Mouse (Mus musculus) retina, postnatal 7 days (tissue): ENCODE data around the gene Wnt9b.

ENCODE experiments used
- DNase-seq: peaks from one replicate; pipeline ENCODE4 v3.0.0-alpha.2; 2012; ENCODE audit warnings: low read depth, low spot score

Gene Wnt9b

DNA sequence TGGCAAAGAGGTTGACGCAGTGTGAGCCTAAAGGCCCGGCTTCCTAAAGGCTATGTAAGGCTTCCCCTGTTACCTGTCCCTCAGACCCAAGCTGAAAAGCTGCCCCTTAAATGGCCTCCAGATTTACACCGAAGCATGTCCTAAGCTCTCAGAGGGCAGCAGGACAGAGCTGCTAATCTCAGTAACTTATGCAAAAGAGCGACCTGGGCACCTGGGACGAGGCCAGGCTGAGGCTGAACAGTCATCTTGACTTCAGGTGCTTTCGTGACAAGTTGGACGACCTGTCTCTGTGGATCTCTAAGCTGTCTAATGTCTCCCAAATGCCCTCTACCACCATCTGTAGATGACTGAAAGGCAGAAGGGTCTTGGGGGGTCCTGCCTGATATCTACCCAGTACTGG is 17.3 kb downstream of the Wnt9b start:
- no peak for DNase-seq

GRCm38 (mm10) chr11:103731594-103731993 is 18.0 kb downstream of the Wnt9b start:
- DNase-seq, result no peak

GRCm38 (mm10) chr11:103729282-103729985 is 20.2 kb downstream of the Wnt9b start:
- DNase-seq, result no peak

DNA sequence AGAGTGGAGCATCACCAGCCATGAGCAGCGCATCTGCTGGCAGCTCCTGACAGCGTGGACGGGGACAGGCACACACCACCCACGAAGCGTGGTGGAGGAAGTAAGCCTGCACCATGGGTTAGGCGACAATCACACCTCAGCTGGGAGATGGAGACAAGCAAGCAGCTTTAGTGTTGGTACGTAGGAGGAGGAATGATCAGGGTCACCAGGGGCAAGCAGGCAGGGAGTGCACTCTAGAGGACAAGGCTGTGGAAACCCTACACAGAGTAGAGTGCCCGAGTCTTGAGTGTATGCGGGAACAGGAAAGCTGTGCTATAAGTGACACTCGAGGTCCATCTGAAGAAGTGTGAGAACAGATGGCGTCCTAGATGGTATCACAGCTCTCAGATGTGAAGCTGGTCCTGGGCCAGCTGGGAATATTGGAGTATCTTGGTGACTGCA is 25.3 kb downstream of the Wnt9b start:
- DNase-seq, result no peak

- DNase-seq, result peak; percentile 21
Observed at GRCm38 (mm10) chr11:103722040-103722481, 27.6 kb downstream of the Wnt9b start.

DNA sequence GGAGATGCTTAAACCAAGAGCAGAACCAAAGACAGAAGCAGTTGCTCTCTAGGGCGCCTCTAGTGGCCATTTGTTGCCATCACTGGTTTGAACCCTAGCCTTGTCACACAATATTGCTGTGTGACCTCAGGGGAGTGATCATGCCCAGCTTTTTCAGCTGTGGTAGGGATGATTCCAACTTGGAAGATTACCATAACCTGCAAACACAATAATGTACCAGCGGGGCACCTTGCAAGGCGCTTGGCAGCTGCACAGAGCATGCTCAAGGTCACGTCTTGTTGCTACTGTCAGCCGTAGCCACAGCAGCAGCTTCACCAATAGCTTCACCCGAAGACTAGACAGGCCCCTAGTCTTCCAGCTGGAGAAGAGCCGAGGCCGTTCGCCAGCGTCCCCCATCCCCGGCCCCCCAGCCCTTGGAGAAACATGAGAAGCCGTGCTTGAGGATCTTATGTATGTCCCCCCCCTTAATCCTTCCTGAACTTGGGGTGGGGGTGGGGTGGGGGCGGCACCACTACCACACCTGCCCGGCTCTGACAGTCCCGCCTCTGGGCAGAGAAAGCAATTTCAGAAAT is 28.1 kb downstream of the Wnt9b start:
- DNase-seq, result peak; percentile 49

DNA sequence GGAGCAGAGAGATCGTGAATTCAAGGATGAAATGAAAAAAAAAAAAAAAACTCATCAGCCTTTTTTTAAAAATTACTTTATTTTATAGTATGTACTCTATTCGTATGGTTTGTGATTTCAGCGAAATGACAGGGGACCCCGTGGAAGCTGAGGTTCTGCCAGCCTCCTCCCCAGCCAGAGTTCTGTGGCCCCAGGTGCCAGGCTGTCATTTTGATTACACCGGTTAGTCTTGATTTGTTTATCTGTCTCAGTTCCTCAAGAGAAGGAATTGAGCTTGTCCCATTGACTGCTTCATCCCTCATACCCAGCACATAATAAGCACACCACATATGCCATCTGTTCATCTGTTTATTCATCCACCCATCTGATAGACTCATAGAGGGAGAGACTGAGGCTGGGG is 30.2 kb downstream of the Wnt9b start:
- DNase-seq, result no peak

- DNase-seq, result no peak
Observed at GRCm38 (mm10) chr11:103716971-103717370, 32.6 kb downstream of the Wnt9b start.

DNA sequence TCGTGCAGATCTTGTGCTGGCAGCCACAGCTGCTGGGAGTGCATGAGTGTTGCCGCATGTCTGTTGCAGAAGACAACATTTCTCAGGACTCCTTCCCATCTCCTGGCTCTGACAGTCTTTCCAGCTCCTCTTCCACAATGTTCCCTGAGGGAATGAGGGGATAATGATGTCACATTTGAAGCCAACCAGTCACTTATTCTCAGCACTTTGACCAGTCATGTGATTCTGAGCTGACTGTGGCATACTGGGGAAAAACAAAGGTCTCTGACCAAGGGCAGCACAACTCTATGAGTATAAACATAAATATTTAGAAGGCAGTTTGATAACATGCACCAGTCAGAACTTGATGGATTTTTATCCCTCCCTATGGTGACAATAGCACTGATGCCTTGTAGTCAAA is 35.5 kb downstream of the Wnt9b start:
- DNase-seq, result no peak

DNA sequence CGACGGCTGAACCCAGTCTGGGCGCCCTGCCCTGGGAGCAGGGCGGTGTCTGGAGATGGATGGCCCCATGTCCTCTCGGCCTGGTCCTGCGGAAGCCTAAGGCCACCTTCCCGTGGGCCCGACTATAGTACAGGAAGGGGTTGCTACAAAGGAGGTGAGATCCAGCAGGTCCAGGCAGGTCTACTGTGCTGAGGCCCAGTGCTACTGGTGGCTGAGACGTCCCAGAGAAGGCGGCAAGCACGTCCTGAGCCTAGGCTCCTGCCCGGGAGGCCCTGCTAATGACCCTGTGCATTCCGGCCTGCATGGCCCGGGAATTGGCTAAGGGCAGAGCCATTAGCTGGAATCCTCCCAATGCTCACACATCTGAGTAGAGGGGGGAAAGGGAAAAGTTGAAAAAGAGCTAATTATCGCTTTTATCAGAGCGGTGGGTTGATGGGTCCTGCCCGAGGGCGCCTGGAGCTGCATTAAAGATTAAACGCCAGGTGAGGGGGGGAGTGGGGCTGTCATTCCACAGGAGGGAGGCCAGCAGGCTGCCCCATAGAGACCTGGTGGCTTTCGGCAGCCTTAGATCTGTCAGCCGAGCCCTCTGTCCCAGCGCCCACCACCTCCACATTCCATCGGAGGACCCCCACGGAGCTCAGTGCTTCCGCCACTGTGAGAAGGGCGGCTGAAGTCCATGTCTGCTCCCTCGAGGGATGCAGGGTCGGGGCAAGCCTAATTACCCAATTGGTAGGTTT is 37.6 kb downstream of the Wnt9b start:
- DNase-seq, result no peak

DNA sequence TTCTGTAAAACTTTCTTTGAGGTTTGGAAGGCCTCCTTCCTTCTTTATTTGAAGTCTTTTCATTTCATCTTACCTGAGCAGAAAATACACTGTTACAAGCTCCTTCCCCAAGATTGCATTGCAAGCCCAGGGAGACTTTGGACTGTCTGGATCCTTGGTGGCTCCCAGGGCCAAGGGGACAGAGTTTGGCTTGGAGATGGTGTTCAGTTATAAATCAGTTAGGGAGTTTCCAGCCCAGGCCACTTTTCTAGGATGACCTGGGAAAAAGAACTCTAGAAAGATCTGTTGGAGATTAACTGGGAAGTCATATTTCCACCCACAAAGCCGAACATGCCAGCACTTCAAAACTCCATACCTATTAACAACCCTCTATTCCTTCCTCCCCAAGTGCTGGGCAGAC is 39.6 kb downstream of the Wnt9b start:
- no peak for DNase-seq

GRCm38 (mm10) chr11:103707005-103707404 is 42.6 kb downstream of the Wnt9b start:
- DNase-seq, result no peak

GRCm38 (mm10) chr11:103698226-103698625 is 51.4 kb downstream of the Wnt9b start:
- no peak for DNase-seq

GRCm38 (mm10) chr11:103697565-103698176 is 52.0 kb downstream of the Wnt9b start, which contains the start of gene Gosr2:
TSS of gene Gosr2 (minus strand) at chr11:103697898.
- peak; percentile 86 for DNase-seq

- DNase-seq, result no peak
Observed at GRCm38 (mm10) chr11:103696851-103697564, 52.6 kb downstream of the Wnt9b start.

DNA sequence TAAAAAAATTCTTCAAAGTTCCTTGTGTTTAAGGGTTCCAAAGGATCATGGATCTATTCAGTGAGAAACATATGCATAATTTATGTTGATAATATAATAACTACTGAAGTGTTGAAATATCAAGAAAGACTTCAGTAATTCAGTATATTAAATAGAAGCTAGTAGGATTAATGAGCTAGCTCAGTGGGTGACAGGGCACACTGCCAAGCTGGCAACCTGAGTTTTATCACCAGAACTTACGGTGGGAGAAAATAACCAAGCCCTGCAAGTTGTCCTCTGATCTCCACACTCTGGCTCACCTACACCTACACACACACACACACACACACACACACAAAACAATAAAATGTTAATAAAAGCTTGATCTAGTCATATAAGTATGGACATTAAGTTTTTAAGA is 56.4 kb downstream of the Wnt9b start:
- no peak for DNase-seq

GRCm38 (mm10) chr11:103691036-103691435 is 58.6 kb downstream of the Wnt9b start:
- DNase-seq, result no peak

GRCm38 (mm10) chr11:103688980-103689378 is 60.6 kb downstream of the Wnt9b start:
- DNase-seq, result no peak

GRCm38 (mm10) chr11:103688271-103688979 is 61.2 kb downstream of the Wnt9b start:
- DNase-seq, result no peak

DNA sequence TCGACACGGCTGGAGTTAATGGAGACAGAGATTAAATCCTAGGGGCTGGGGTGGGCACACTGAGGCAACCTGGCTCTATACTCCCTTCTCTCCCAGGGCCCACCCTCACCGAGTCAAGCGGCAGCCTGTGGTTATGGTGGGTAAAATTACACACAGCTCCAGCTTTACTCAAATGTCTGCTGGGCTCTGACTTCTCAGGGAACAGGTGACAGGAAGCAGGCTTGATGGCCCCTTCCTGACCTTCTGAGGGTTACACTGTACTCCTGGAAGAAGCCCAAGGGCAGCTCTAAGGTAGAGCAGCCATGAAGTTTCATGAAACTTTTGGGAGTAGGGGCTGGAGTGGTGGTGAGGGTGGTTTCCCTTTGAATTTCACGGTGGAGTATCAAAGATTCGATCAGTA is 62.9 kb downstream of the Wnt9b start:
- DNase-seq, result no peak

DNA sequence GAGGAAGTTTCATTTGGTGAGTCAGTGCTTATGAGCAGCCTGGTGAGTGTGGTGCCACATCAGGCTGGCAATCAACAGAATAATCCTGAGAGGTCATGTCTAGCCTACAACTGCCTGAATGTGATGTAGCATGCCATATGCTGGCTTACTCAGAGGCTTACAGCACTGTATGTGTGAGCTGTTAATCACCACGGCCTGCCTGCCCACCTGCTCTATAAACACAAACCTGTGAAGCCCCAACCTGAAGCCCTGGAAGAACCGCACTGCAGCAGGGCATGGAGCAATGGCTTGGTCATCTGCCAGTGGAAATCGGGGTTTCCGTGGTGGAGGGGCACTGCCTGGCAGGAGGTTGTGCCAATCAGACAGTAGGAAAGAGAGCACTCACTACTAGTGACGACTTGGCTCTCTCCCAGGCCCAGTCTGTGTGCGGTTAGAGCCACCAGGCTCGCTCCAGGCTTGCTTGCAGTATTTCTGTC is 64.3 kb downstream of the Wnt9b start:
- DNase-seq, result no peak
